Mouse (Mus musculus) ES-Bruce4 (cell line): ENCODE measurements around the gene Thpo.

Experiments used
- CTCF ChIP-seq: IDR thresholded peaks from one replicate; pipeline ENCODE4 v1.8.1; 2011; ENCODE audit warnings: low read depth, low read length
- EP300 ChIP-seq: IDR thresholded peaks from 2 replicates; pipeline ENCODE4 v1.6.1; 2011; ENCODE audit warnings: low read depth, low read length; ENCODE audit not compliant: insufficient read depth

GRCm38 (mm10) chr16:20706407-20707055 is 27.8 kb downstream of the Thpo start:
- TF ChIP-seq CTCF (no peak), EP300 (no peak)
